Comparison of ENCODE assay signal across 23 mouse cellular contexts in the genomic region with DNA sequence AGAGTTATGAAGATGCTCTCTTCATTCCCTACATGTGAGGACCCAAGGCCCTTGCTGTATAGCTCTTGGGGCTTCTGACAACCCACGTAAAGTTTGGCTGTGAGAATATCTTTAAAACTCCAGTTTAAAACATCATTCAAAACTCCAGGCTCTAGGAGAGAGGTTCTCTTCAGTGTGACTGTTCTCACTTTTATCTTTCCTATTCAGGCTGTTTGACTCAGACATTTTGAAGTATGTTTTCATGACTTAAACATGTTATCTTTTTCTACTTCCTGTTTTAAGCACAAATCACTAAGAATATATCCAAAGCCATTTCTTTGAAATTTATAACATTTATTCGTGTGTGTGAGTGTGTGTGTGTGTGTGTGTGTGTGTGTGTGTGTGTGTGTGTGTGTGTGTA.
"Had no signal": no experiment of that assay in that cellular context is flagged by ENCODE, and none has a peak within 500 bp of the region (broad histone marks: within the 10 kb centered on the region; RNA-seq: fewer than 3 reads in every experiment).

No protein-coding gene starts in this region.

- H3K9me3 ChIP-seq: hindbrain, embryonic 10.5 days; hindbrain, embryonic 12.5 days; intestine, embryonic 15.5 days; limb, embryonic 10.5 days; limb, embryonic 12.5 days; liver, embryonic 15.5 days had no signal

- H3K4me1 ChIP-seq: hindbrain, embryonic 10.5 days; hindbrain, embryonic 12.5 days; intestine, embryonic 15.5 days; limb, embryonic 10.5 days; limb, embryonic 12.5 days had no signal

- ATAC-seq: hindbrain, embryonic 16.5 days; inflammation-experienced regulatory T-cells, adult 6 months; intestine, embryonic 15.5 days; intestine, postnatal 0 days had no signal

- H3K9ac ChIP-seq: hindbrain, embryonic 12.5 days; hindbrain, embryonic 14.5 days; intestine, embryonic 15.5 days; limb, embryonic 12.5 days; liver, embryonic 15.5 days had no signal

- H3K27me3 ChIP-seq: hindbrain, embryonic 12.5 days; intestine, embryonic 15.5 days; limb, embryonic 12.5 days; liver, embryonic 15.5 days had no signal

- H3K36me3 ChIP-seq: hindbrain, embryonic 10.5 days; hindbrain, embryonic 12.5 days; intestine, embryonic 15.5 days; limb, embryonic 10.5 days; limb, embryonic 12.5 days; liver, embryonic 15.5 days had no signal

- H3K27ac ChIP-seq: heart, adult 2 months; hindbrain, embryonic 10.5 days; hindbrain, embryonic 12.5 days; hindbrain, embryonic 14.5 days; intestine, embryonic 15.5 days; layer of hippocampus, adult 2 months; left cerebral cortex, adult 2 months; limb, embryonic 10.5 days; limb, embryonic 12.5 days; liver, embryonic 15.5 days had no signal

- H3K4me2 ChIP-seq: heart, embryonic 11.5 days; hindbrain, embryonic 12.5 days; hindbrain, embryonic 14.5 days; intestine, embryonic 15.5 days; limb, embryonic 12.5 days; liver, embryonic 15.5 days had no signal

- DNase-seq: gastrocnemius, postnatal 14 days; gastrocnemius, postnatal 36 days; heart, adult 2 months; heart, postnatal 10 days; heart, postnatal 4 days; kidney, adult 18-20 months; kidney, adult 8-10 months; kidney, postnatal 10 days; kidney, postnatal 25 days; kidney, postnatal 4 days had no signal

- H3K4me3 ChIP-seq: heart, adult 2 months; hindbrain, embryonic 10.5 days; hindbrain, embryonic 12.5 days; intestine, embryonic 15.5 days; layer of hippocampus, adult 2 months; left cerebral cortex, adult 2 months; limb, embryonic 10.5 days; limb, embryonic 12.5 days; liver, embryonic 15.5 days had no signal
